Mouse (Mus musculus): ENCODE measurements around the gene Arrdc4.

DNA sequence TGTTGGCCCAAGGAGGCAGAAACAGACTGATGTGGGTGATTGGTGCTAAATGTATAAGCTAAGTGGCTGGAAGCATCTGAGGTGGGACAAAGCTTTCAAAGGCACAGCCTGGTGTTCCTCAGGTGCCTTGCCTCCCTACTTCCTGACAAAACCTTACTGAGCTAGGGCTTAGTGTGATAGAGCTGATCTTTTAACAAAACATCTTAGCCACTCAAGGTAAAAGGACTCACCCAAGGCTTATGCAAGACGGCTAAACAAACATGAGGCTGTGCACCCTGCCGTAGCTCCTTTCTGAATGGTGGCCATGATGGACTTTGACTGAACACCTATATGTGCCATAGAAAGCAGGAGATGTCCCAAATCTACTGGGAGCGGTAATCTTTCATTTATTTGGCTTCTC, 51.7 kb downstream of the Arrdc4 start:
- no peak for TF ChIP-seq CTCF (IDR thresholded peaks at IDR 0.05; ENCODE audit: control insufficient read depth, insufficient read depth, insufficient replicate concordance, low read depth, low read length)
- TF ChIP-seq POLR2A (IDR thresholded peaks at IDR 0.05; ENCODE audit: control insufficient read depth, low read depth, low read length): no peak

All from testis, adult 2 months (tissue).